Mouse (Mus musculus) forebrain, embryonic 10.5 days (tissue): Measurements from ENCODE around the gene Vipr1. TPM values are rescaled to one million over a fixed set of nuclear protein-coding genes. Genes with fewer than 3 reads are reported as not detected.

Experiments used
- DNase-seq: peaks from one replicate; pipeline ENCODE4 v3.0.0-alpha.2; 2017; ENCODE audit warnings: low spot score; ENCODE audit errors: extremely low spot score
- H3K27ac ChIP-seq: fragments of 300-500 bp; sonication (generic); 2 replicates; pipeline ENCODE4 v1.5.1; 2016; ENCODE audit warnings: mild to moderate bottlenecking
- H3K27me3 ChIP-seq: fragments of 300-500 bp; sonication (generic); 2 replicates; pipeline ENCODE4 v1.6.1; 2016; ENCODE audit warnings: mild to moderate bottlenecking; ENCODE audit not compliant: poor library complexity, severe bottlenecking
- H3K36me3 ChIP-seq: fragments of 300-500 bp; sonication (generic); replicated peaks from 2 replicates; pipeline ENCODE4 v1.6.1; 2016; ENCODE audit warnings: mild to moderate bottlenecking, moderate library complexity
- H3K4me1 ChIP-seq: fragments of 300-500 bp; sonication (generic); 2 replicates; pipeline ENCODE4 v1.6.1; 2016
- H3K4me3 ChIP-seq: fragments of 300-500 bp; sonication (generic); 2 replicates; pipeline ENCODE4 v1.5.1; 2016; ENCODE audit warnings: mild to moderate bottlenecking, moderate library complexity
- H3K9me3 ChIP-seq: fragments of 300-500 bp; sonication (generic); 2 replicates; pipeline ENCODE4 v1.6.1; 2016; ENCODE audit warnings: mild to moderate bottlenecking, moderate library complexity
- WGBS: fragments of 180-500 bp; shearing (Covaris S2); methylation state at CpG from one replicate; pipeline ENCODE4 v1.1.7; 2016; 5-methylcytosine and 5-hydroxymethylcytosine counted together
- polyA plus RNA-seq: library from polyadenylated mRNA; unstranded; fragments of >200 nt; fragmentation: Nextera tagmentation; extraction: Ambion mirVana; gene quantifications from 2 replicates; pipeline ENCODE4 v1.2.1, GENCODE M21; 2016

Vipr1 gene
- polyA plus RNA-seq, 1 experiment from 2014 or later: 0.27 TPM

GRCm38 (mm10) chr9:121718070-121718705 lies 75.7 kb downstream of the Vipr1 start:
- no peaks in the 10 kb centered on the region for H3K9me3 ChIP-seq
- no peaks in the 10 kb centered on the region for H3K27me3 ChIP-seq
- 67% methylated on average over 15 of the region's 15 CpGs for WGBS
- DNase-seq: no peak
- peaks cover 24% of the 10 kb centered on the region for H3K4me1 ChIP-seq
- H3K27ac ChIP-seq: peak overlapping the region; percentile 96
- H3K4me3 ChIP-seq: peak overlapping the region; percentile 96
- peaks cover 10% of the 10 kb centered on the region for H3K36me3 ChIP-seq

GRCm38 (mm10) chr9:121718792-121719318 lies 76.3 kb downstream of the Vipr1 start, which contains the start of gene Nktr:
Gene Nktr, plus strand, starts transcription at chr9:121719169.
- Histone ChIP-seq H3K4me1 (peaks cover 24% of the 10 kb centered on the region), H3K36me3 (peaks cover 4% of the 10 kb centered on the region), H3K4me3 (peak within 1 kb of the TSS; percentile 96), H3K27me3 (no peaks in the 10 kb centered on the region), H3K9me3 (no peaks in the 10 kb centered on the region), H3K27ac (peak within 1 kb of the TSS; percentile 96)
- DNase-seq: peak; percentile 96
- under 1% methylated on average over 61 of the region's 61 CpGs for WGBS

- Histone ChIP-seq H3K4me3 (peak overlapping the region; percentile 96), H3K9me3 (no peaks in the 10 kb centered on the region), H3K36me3 (peaks cover 4% of the 10 kb centered on the region), H3K4me1 (peaks cover 24% of the 10 kb centered on the region), H3K27ac (peak overlapping the region; percentile 96), H3K27me3 (no peaks in the 10 kb centered on the region)
- DNase-seq: peak; percentile 47
- under 1% methylated on average over 79 of the region's 87 CpGs for WGBS
These were observed 77.1 kb downstream of the Vipr1 start for GRCm38 (mm10) chr9:121719347-121720331.

Other genes with a start within 250 kb of the Vipr1 start
- gene Cck, start 147.0 kb upstream of the Vipr1 start, polyA plus RNA-seq: 0.64 and 0.66 TPM in 2 replicates
- gene Lyzl4, start 620 bp upstream of the Vipr1 start, polyA plus RNA-seq: not detected in 2 replicates
- gene Sec22c, start 62.8 kb downstream of the Vipr1 start, polyA plus RNA-seq: 15.3 and 18.6 TPM in 2 replicates
- 85.3 and 87.5 TPM in 2 replicates for gene Ss18l2, start 67.6 kb downstream of the Vipr1 start, polyA plus RNA-seq
- 52.9 and 60.5 TPM in 2 replicates for gene Nktr, start 76.5 kb downstream of the Vipr1 start, polyA plus RNA-seq
- gene Zfp651, start 116.6 kb downstream of the Vipr1 start, polyA plus RNA-seq: 4.1 and 4.8 TPM in 2 replicates
- gene Klhl40, start 134.9 kb downstream of the Vipr1 start, polyA plus RNA-seq: 0.12 TPM in 1 of 2 replicates, not detected in the other
- gene Hhatl, start 149.8 kb downstream of the Vipr1 start, polyA plus RNA-seq: not detected in 2 replicates
- 2.6 and 2.7 TPM in 2 replicates for gene Ccdc13, start 196.7 kb downstream of the Vipr1 start, polyA plus RNA-seq
- 229 and 238 TPM in 2 replicates for gene Higd1a, start 215.6 kb downstream of the Vipr1 start, polyA plus RNA-seq